Mouse (Mus musculus): ENCODE data around the gene Tbx1. TPM values are rescaled to one million over a fixed set of nuclear protein-coding genes. Genes with fewer than 3 reads are reported as not detected.
"Not testable (repeated sequence)": the region's sequence is repeated elsewhere in the genome, so short reads cannot be mapped to it uniquely, and the experiment has no call there.

Tbx1 gene
- total RNA-seq, 1 experiment = 0.27 TPM

DNA sequence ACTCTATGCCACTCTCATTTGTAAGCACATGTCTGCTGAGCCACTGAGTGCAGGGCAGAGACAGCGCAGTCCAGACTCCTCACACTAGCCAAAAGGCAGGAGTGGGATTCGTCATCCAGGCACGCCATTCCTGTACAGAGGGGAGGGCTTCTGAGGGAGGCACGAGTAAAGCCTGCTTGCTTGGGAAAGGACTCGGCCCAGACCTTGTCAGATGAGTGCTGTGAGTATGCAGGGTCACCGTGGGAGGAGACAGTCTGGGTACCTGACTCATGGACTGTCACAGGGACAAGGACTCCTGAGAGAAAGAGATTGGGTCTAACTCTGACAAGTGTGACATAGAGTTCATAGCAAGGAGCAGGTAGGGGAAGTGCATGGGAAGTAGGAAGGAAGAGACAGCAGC is 51.2 kb downstream of the Tbx1 start:
- H3K4me3 ChIP-seq (ENCODE audit: insufficient read depth in 1 of 2, low read depth in 1 of 2, low read length in 2 of 2, poor library complexity in 1 of 2, severe bottlenecking in 1 of 2) = no peak overlapping the region
- in situ Hi-C loops (cut with MboI; ENCODE audit: low sequenced_read_pairs in 2 of 2, unreplicated experiment in 2 of 2) = no loop called here
- no peaks in the 10 kb centered on the region for H3K9me3 ChIP-seq (ENCODE audit: control insufficient read depth, insufficient read depth, low read depth, low read length)
- no peak overlapping the region for H3K27ac ChIP-seq (ENCODE audit: insufficient read depth, low read depth, low read length, poor library complexity, severe bottlenecking)
- no peak for TF ChIP-seq ZC3H11A (IDR thresholded peaks at IDR 0.05; ENCODE audit: borderline replicate concordance, low read depth, low read length)
- TF ChIP-seq HCFC1 (IDR thresholded peaks at IDR 0.05; ENCODE audit: borderline replicate concordance, insufficient read depth, low read length) = no peak
- no peak for TF ChIP-seq CHD2 (IDR thresholded peaks at IDR 0.05; ENCODE audit: low read depth, low read length)
- TF ChIP-seq ZNF384 (IDR thresholded peaks at IDR 0.05; ENCODE audit: low read depth, low read length) = no peak
- no peak for TF ChIP-seq MAFK (IDR thresholded peaks at IDR 0.05; ENCODE audit: insufficient read depth, low read depth, low read length)
- no peak for DNase-seq (ENCODE audit: low read depth, low spot score)
- no peak overlapping the region for H3K9ac ChIP-seq (ENCODE audit: insufficient read depth, low read depth, low read length, poor library complexity, severe bottlenecking)
- H3K4me1 ChIP-seq (ENCODE audit: control insufficient read depth in 2 of 2, insufficient read depth in 2 of 2, low read length in 2 of 2, poor library complexity in 1 of 2) = peaks cover 2 to 3% of the 10 kb centered on the region in 2 experiments; a peak in 1 of 4 replicates
- H3K36me3 ChIP-seq (ENCODE audit: control insufficient read depth, insufficient read depth, low read length, poor library complexity, severe bottlenecking) = no peaks in the 10 kb centered on the region; the same call in 1 of the 2 replicates

DNA sequence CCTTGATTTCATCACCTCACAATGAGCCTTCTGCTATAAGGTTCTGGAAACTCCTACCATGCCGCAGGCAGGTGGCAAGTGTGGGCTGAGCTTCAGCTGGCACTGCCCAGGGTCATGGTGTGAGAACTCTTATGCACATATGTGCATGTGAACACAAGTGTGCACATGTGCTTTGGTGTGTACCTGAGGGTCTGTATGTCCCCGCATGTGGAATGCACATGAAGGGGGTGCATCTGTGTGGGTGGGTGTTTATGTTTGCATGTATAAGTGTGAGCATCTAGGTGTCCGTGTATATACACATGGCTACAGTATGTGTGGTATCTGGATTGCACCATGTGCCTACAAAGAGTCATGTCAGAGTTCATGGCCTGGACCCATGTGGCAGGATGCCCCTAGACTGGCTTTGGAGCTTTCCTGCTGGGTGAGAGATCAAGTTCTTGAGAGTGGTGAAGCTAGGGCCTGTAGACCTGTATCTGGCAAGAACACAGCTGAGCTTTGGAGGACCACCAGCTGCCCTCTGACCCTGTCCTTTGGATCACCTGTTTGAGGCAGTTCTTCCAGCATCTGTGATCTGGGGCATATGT is 53.0 kb downstream of the Tbx1 start:
- Histone ChIP-seq H3K4me1 (ENCODE audit: control insufficient read depth in 2 of 2, insufficient read depth in 2 of 2, low read length in 2 of 2, poor library complexity in 1 of 2) (peaks cover 2 to 3% of the 10 kb centered on the region in 2 experiments; a peak in 1 of 4 replicates), H3K9me3 (ENCODE audit: control insufficient read depth, insufficient read depth, low read depth, low read length) (no peaks in the 10 kb centered on the region), H3K9ac (ENCODE audit: insufficient read depth, low read depth, low read length, poor library complexity, severe bottlenecking) (no peak overlapping the region), H3K27ac (ENCODE audit: insufficient read depth, low read depth, low read length, poor library complexity, severe bottlenecking) (no peak overlapping the region), H3K36me3 (ENCODE audit: control insufficient read depth, insufficient read depth, low read length, poor library complexity, severe bottlenecking) (no peaks in the 10 kb centered on the region), H3K4me3 (ENCODE audit: insufficient read depth in 1 of 2, low read depth in 1 of 2, low read length in 2 of 2, poor library complexity in 1 of 2, severe bottlenecking in 1 of 2) (no peak overlapping the region)
- in situ Hi-C loops (cut with MboI; ENCODE audit: low sequenced_read_pairs in 2 of 2, unreplicated experiment in 2 of 2) = no loop called here
- DNase-seq (ENCODE audit: low read depth, low spot score) = no peak
- no peak for TF ChIP-seq HCFC1 (IDR thresholded peaks at IDR 0.05; ENCODE audit: borderline replicate concordance, insufficient read depth, low read length)
- TF ChIP-seq ZNF384 (IDR thresholded peaks at IDR 0.05; ENCODE audit: low read depth, low read length) = no peak
- no peak for TF ChIP-seq MAFK (IDR thresholded peaks at IDR 0.05; ENCODE audit: insufficient read depth, low read depth, low read length)
- TF ChIP-seq ZC3H11A (IDR thresholded peaks at IDR 0.05; ENCODE audit: borderline replicate concordance, low read depth, low read length) = no peak
- TF ChIP-seq CHD2 (IDR thresholded peaks at IDR 0.05; ENCODE audit: low read depth, low read length) = no peak

DNA sequence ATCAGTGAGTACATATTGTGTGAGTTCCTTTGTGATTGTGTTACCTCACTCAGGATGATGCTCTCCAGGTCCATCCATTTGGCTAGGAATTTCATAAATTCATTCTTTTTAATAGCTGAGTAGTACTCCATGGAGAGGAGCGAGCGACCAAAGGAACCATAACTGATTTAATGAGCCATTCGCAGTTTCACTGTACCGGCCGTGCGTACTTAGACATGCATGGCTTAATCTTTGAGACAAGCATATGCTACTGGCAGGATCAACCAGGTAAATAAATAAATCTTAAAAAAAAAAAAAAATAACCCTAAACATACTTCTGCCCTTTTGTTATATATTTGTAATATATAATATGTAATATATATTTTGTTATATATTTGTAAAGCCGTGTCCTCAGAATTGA is 57.4 kb downstream of the Tbx1 start:
- H3K27ac ChIP-seq (ENCODE audit: insufficient read depth, low read depth, low read length, poor library complexity, severe bottlenecking); DNase-seq (ENCODE audit: low read depth, low spot score); H3K9ac ChIP-seq (ENCODE audit: insufficient read depth, low read depth, low read length, poor library complexity, severe bottlenecking); H3K4me1 ChIP-seq (ENCODE audit: control insufficient read depth in 2 of 2, insufficient read depth in 2 of 2, low read length in 2 of 2, poor library complexity in 1 of 2); H3K4me3 ChIP-seq (ENCODE audit: insufficient read depth in 1 of 2, low read depth in 1 of 2, low read length in 2 of 2, poor library complexity in 1 of 2, severe bottlenecking in 1 of 2); H3K9me3 ChIP-seq (ENCODE audit: control insufficient read depth, insufficient read depth, low read depth, low read length); H3K36me3 ChIP-seq (ENCODE audit: control insufficient read depth, insufficient read depth, low read length, poor library complexity, severe bottlenecking); in situ Hi-C loops (cut with MboI; ENCODE audit: low sequenced_read_pairs in 2 of 2, unreplicated experiment in 2 of 2): not testable (repeated sequence)

Other genes starting within 250 kb of the Tbx1 start
- 10.0 and 10.4 TPM in 2 replicates for gene Tango2, start 242.6 kb downstream of the Tbx1 start, total RNA-seq (2012; rRNA removed)
- 48.0 and 60.1 TPM in 2 replicates for gene Arvcf, start 242.5 kb downstream of the Tbx1 start, total RNA-seq (2012; rRNA removed)
- gene Txnrd2, start 164.3 kb downstream of the Tbx1 start, total RNA-seq (2012; rRNA removed) = 7.9 and 8.4 TPM in 2 replicates
- 40.1 and 41.0 TPM in 2 replicates for gene Comt, start 163.8 kb downstream of the Tbx1 start, total RNA-seq (2012; rRNA removed)
- 10.9 and 13.7 TPM in 2 replicates for gene Gnb1l, start 92.0 kb downstream of the Tbx1 start, total RNA-seq (2012; rRNA removed)
- gene Rtl10, start 91.8 kb downstream of the Tbx1 start, total RNA-seq (2012; rRNA removed) = 6.7 and 8.5 TPM in 2 replicates
- gene Gp1bb, start 31.7 kb upstream of the Tbx1 start, total RNA-seq (2012; rRNA removed) = 0.11 TPM in 1 of 2 replicates, not detected in the other
- 0.85 and 1.7 TPM in 2 replicates for gene Gm49601, start 35.8 kb upstream of the Tbx1 start, total RNA-seq (2012; rRNA removed)
- 0.74 and 3.0 TPM in 2 replicates for gene Sept5, start 39.3 kb upstream of the Tbx1 start, total RNA-seq (2012; rRNA removed)
- gene Cldn5, start 186.2 kb upstream of the Tbx1 start, total RNA-seq (2012; rRNA removed) = 2.5 and 9.1 TPM in 2 replicates
- 49.0 and 49.2 TPM in 2 replicates for gene Ufd1, start 221.1 kb upstream of the Tbx1 start, total RNA-seq (2012; rRNA removed)
- 52.5 and 53.5 TPM in 2 replicates for gene Cdc45, start 221.3 kb upstream of the Tbx1 start, total RNA-seq (2012; rRNA removed)
- 10.5 and 14.6 TPM in 2 replicates for gene 2510002D24Rik, start 245.9 kb upstream of the Tbx1 start, total RNA-seq (2012; rRNA removed)
- gene Gm28539, start 245.9 kb upstream of the Tbx1 start, total RNA-seq (2012; rRNA removed) = 1.4 TPM in 1 of 2 replicates, not detected in the other